Mouse (Mus musculus) C2C12 (cell line): ENCODE results near the gene Tekt2. TPM values are rescaled to one million over a fixed set of nuclear protein-coding genes. Genes with fewer than 3 reads are reported as not detected.

ENCODE experiments used
- H3K27me3 ChIP-seq: one replicate; pipeline ENCODE4 v1.6.1; 2011; ENCODE audit not compliant: control insufficient read depth, insufficient read depth, insufficient read length
- H3K36me3 ChIP-seq: one replicate; pipeline ENCODE4 v1.6.1; 2011; ENCODE audit not compliant: control insufficient read depth, insufficient read depth
- H3K4me3 ChIP-seq: one replicate; pipeline ENCODE4 v1.5.1; 2011; ENCODE audit warnings: mild to moderate bottlenecking, control low read depth; ENCODE audit not compliant: poor library complexity, insufficient read depth, severe bottlenecking
- H3K79me2 ChIP-seq: one replicate; pipeline ENCODE4 v1.6.1; 2011; ENCODE audit not compliant: control insufficient read depth, insufficient read depth
- H3K79me3 ChIP-seq: one replicate; pipeline ENCODE4 v1.6.1; 2011; ENCODE audit warnings: low read depth, control low read depth
- H3ac ChIP-seq: one replicate; pipeline ENCODE3; 2011; ENCODE audit warnings: low read depth; ENCODE audit not compliant: control insufficient read depth, insufficient read length
- CEBPB ChIP-seq: IDR thresholded peaks from one replicate; pipeline ENCODE4 v1.6.1; 2011; ENCODE audit warnings: low read depth, mild to moderate bottlenecking, control low read depth, moderate library complexity
- CTCF ChIP-seq: IDR thresholded peaks from one replicate; pipeline ENCODE4 v1.5.1; 2011; ENCODE audit not compliant: control insufficient read depth, insufficient read depth, insufficient read length
- FOSL1 ChIP-seq: IDR thresholded peaks from one replicate; pipeline ENCODE4 v1.8.0; 2011; ENCODE audit warnings: mild to moderate bottlenecking, low read length; ENCODE audit not compliant: poor library complexity, insufficient read depth, severe bottlenecking
- MAX ChIP-seq: IDR thresholded peaks from one replicate; pipeline ENCODE4 v1.6.1; 2011; ENCODE audit warnings: mild to moderate bottlenecking, control low read depth
- MYOD1 ChIP-seq: IDR thresholded peaks from one replicate; pipeline ENCODE4 v1.6.1; 2011; ENCODE audit warnings: low read depth; ENCODE audit not compliant: control insufficient read depth, insufficient read length
- MYOG ChIP-seq: IDR thresholded peaks from one replicate; pipeline ENCODE4 v1.6.1; 2011; ENCODE audit not compliant: control insufficient read depth, insufficient read length; ENCODE audit errors: extremely low read depth
- USF1 ChIP-seq: IDR thresholded peaks from one replicate; pipeline ENCODE4 v1.6.1; 2011; ENCODE audit warnings: low read depth, mild to moderate bottlenecking, control low read depth, moderate library complexity
- polyA plus RNA-seq: library from polyadenylated mRNA; unstranded; fragments of >200 nt; fragmentation: generic; extraction: Trizol; gene quantifications from one replicate; pipeline ENCODE4 v1.2.1, GENCODE M21; 2012; ENCODE audit warnings: missing spikeins

The Tekt2 gene
- polyA plus RNA-seq, 1 experiment = 0.40 TPM

DNA sequence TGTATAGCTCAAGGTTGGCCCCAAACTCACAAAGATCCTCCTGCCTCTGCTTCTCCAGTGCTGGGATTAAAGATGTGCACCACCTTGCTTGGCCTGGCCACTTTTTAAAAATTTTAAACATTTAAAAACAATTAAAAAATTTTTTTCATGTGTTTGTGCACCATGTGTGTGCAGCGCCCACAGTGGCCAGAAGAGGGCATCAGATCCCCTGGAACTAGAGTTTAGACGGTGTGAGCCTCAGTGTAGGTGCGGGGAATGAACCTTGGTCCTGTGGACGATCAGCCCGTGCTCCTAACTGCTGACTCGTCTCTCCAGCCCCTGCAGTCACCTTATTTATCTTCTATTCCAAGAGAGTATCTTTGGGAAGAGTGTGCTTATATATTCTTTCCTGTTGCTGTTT lies 19.4 kb downstream of the Tekt2 start:
- no peaks in the 10 kb centered on the region for H3K27me3 ChIP-seq
- no peaks in the 10 kb centered on the region for H3K79me3 ChIP-seq
- no peak overlapping the region for H3K4me3 ChIP-seq
- H3K36me3 ChIP-seq = no peaks in the 10 kb centered on the region
- TF ChIP-seq CEBPB (no peak), MAX (no peak), CTCF (no peak), FOSL1 (no peak), USF1 (no peak), MYOD1 (no peak), MYOG (no peak)
- no peaks in the 10 kb centered on the region for H3K79me2 ChIP-seq
- no peak overlapping the region for H3ac ChIP-seq

DNA sequence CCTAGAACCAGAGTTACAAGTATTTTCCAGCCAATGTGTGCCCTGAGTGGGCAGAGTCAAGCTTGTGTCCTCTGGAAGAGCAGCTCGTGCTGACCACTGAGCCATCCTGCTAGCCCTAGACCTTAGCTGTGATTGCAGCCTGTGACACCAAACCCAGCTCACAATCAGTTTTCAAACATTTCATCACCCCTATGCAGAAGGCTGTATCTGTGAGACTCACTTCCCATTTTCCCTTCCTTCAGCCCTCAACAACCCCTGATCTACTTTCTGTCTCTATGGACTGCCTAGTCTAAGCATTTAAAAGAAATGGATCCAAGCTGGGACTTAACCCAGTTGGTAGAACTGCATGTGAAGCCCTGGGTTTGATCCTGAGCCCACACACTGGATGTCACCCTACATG lies 20.1 kb downstream of the Tekt2 start:
- no peak overlapping the region for H3K4me3 ChIP-seq
- H3K27me3 ChIP-seq = no peaks in the 10 kb centered on the region
- H3K79me3 ChIP-seq = no peaks in the 10 kb centered on the region
- TF ChIP-seq CEBPB (no peak), MYOD1 (no peak), MYOG (no peak), CTCF (no peak), MAX (no peak), USF1 (no peak), FOSL1 (no peak)
- H3ac ChIP-seq = no peak overlapping the region
- H3K79me2 ChIP-seq = no peaks in the 10 kb centered on the region
- H3K36me3 ChIP-seq = no peaks in the 10 kb centered on the region

DNA sequence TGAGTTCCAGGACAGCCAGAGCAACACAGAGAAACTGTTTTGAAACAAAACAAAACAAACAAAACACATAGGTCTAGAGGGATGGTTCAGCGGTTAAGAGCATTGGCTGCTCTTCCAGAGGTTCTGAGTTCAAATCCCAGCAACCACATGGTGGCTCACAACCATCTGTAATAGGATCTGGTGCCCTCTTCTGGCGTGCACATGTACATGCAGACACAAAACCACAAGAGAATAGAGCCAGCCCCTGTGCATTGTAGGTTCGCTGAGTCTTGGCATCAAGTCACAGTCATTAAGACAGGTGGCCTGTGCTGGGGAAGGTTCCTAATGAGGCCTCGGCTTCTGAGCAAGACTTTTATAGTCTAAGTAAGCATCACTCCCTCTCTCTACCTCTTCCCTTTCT lies 21.6 kb downstream of the Tekt2 start:
- Histone ChIP-seq H3ac (no peak overlapping the region), H3K79me2 (no peaks in the 10 kb centered on the region), H3K4me3 (no peak overlapping the region), H3K79me3 (no peaks in the 10 kb centered on the region), H3K36me3 (no peaks in the 10 kb centered on the region), H3K27me3 (no peaks in the 10 kb centered on the region)
- TF ChIP-seq CTCF (no peak), MYOD1 (no peak)

DNA sequence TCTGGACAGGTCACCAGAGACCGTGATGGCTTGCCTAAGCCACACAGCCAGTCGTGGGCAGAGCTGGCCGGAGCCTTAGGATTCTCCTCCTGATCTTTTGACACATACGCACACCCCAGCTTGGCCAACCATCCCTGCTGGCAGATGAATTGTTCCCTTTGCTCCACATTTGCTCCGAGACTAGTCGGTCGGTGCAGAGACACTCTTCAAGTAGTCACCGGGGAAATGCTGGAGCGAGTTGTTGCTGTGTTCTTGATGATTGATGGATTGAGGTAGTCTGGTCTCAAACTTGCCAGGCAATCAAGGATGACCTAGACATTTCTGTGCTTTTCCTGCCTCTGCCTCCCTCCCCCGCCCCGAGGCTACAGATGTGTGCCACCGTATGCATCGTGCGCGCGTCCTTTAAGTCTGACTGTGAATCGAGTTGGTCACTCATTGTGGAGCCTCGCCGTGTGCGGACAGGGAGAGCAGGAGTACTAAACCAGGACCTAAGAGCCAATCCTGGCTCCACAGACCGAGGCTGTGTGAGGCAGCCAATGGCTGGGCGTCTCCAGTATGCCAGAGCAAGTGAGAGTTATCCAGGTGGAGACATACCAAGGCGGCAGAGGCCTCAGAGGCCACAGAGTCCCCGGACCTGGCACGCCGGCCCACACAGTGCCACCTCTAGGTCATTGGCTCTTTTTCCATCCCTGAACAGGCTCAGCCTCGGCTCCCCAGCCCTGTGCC lies 23.7 kb downstream of the Tekt2 start:
- no peak for TF ChIP-seq MYOG
- no peak for TF ChIP-seq CEBPB
- no peak for TF ChIP-seq MAX
- TF ChIP-seq CTCF = no peak
- no peak for TF ChIP-seq FOSL1
- no peak for TF ChIP-seq MYOD1
- no peak for TF ChIP-seq USF1
- no peaks in the 10 kb centered on the region for H3K79me2 ChIP-seq
- H3ac ChIP-seq = no peak overlapping the region
- H3K36me3 ChIP-seq = no peaks in the 10 kb centered on the region
- no peak overlapping the region for H3K4me3 ChIP-seq
- H3K27me3 ChIP-seq = no peaks in the 10 kb centered on the region
- H3K79me3 ChIP-seq = no peaks in the 10 kb centered on the region

DNA sequence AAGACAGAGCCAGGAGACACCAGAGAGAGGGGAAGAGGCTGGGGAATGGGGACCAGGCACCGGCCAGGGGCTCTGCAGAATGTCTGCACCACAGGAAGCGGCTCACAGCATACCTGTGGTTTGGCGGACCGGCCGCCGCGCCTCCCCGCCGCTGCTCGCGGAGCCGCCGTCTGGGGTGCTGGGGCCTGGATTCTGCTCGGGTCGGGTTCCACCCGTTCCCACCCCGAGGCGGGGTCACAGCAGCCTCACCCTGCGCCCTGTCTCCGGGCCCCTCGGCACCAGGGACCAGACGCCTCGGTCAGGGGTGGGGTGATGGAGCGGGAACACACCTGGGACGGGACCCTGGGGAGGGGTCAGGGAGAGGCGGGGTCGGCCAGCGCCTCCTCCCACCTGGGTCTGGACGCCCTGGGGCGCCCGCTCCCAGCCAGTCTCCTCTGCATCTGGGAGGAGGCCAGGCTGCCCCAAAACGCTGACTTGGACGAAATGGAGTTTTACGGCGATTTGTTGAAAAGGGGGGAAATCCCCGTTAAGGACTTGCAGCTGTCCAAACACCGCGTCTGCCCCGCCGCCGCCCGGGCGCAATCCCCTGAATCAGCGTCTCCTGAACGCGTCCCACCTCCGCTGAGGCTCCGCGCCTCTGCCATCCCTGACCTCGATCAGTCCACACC lies 24.4 kb downstream of the Tekt2 start:
- Histone ChIP-seq H3K27me3 (no peaks in the 10 kb centered on the region), H3K4me3 (no peak overlapping the region), H3ac (peak overlapping the region; percentile 53)

DNA sequence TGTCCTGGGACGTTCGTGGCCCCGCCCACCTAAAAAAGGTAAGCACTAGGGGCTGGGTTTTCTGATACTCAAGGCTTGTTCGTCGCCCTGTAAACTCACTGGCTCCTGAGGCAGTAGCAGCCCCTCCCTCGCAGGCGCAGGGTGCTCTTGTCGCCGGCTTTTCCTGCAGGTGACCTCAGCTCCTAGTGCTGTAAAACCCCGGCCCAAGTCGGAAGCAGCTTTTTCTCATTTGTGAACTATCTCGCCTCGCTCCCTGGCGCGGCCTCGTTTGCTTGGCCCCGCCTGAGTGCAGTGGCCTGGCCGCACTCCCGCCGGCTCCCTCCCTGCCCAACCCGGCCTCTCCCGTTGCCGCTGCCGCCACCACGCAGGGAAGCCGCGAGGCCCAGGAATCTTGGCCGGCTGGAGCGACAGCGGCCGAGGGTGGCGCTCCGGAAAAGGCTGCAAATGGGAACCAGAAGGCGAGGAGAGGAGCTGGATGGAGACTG lies 28.8 kb downstream of the Tekt2 start:
- Histone ChIP-seq H3K4me3 (no peak overlapping the region), H3K36me3 (no peaks in the 10 kb centered on the region), H3K79me2 (no peaks in the 10 kb centered on the region), H3ac (no peak overlapping the region), H3K79me3 (no peaks in the 10 kb centered on the region), H3K27me3 (no peaks in the 10 kb centered on the region)
- TF ChIP-seq MYOD1 = no peak
- TF ChIP-seq MYOG = no peak
- no peak for TF ChIP-seq CEBPB
- no peak for TF ChIP-seq MAX
- no peak for TF ChIP-seq FOSL1
- TF ChIP-seq USF1 = no peak
- TF ChIP-seq CTCF = no peak

More for the DNA sequence above, 24.4 kb downstream of the Tekt2 start:
- TF ChIP-seq MYOD1 (peak; percentile 10), CEBPB (no peak)
- H3K79me3 ChIP-seq = no peaks in the 10 kb centered on the region
- H3K36me3 ChIP-seq = no peaks in the 10 kb centered on the region
- no peaks in the 10 kb centered on the region for H3K79me2 ChIP-seq
